Mouse (Mus musculus) colon, adult 2 months (tissue): Measurements from ENCODE around the gene Camkv. TPM values are rescaled to one million over a fixed set of nuclear protein-coding genes. Genes with fewer than 3 reads are reported as not detected.

Source experiments
- polyA plus RNA-seq: library from polyadenylated mRNA; depleted of rRNA; stranded (reverse); fragments of >200 nt; gene quantifications from 2 replicates; pipeline ENCODE4 v1.2.3, GENCODE M21; 2012; rRNA removed

Gene Camkv
- 0.03 TPM in 1 of 2 replicates, not detected in the other for polyA plus RNA-seq

DNA sequence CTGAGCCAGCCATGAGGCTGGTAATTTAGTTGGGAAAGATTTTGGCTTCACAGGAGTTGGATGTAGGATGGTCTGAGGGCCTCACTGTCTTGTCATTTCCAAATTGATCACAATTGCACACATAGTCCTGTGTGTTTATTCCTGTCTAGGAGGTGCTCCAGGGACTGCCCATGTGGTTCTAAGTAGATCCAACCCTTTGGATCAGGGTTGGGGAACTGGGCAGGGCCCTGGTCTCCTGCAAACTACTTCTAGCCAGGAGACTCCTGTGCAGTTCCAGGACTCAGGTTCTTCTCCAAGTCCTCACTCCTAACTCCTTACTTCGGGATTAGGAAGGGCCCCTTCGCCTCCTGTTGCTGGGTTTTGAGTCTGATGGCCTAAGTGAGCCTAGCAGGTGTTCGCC is at the start of gene Camkv:
TSS of gene Camkv (plus strand) at position 301 of the 400 bp plus-strand sequence.

DNA sequence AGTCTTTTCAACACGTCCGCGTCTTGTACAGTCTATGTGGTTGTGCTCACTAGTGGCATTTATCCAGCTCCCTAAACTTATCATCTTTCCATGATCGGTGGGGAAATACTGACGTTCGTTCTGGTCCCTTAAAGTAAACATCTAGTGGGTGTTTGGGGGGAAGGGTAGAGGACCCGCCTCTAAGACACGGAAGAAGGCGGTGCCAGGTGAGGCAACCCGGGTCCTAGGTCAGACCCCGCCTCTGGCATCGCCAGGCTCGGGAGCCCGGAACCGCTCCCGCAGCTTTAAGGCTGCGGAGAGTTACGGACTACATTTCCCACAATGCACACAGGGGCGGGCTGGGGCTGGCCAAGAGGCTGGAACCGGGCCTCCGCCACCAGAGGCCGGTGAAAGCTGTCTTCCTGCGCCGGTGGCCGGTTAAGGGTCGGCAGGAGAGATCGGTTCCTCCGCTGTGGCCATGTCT is 47.6 kb upstream of the Camkv start, which contains the start of gene Mon1a:
TSS of gene Mon1a (plus strand) at position 348 of the 463 bp plus-strand sequence.

DNA sequence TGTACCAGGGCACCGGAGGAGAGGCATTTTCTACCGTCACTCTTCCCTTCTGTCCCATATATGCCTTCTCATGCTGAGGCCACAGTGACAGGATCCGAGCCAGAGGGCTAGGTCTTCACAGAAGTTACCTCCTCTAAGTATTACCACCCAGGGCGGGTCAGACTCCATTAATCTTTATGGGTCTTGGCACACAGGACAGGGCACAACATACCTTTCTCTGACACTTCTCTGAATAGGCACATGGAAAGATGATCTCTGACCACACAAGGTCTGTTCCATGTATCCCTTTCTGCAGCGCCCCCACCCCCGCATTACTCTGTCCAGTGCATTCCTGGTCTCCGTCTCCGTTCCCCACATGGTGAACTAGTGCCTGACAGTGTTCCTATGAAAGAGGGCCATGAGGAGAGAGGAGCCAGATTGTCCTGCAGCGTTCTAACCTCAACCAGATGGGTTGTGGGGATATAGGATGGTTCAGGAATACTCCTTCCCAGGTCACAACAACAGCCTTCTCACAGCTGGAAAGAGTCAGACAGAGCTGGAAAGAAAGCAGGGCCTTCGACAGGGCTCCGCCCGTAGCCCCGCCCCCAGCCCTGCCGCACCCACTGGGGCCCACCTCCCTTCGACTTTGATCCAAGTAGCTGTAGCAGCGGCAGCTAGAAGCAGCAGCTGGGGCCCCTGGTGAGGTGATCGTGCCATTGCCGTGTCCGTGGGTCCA is 29.1 kb upstream of the Camkv start, which contains the start of gene Mst1r:
TSS of gene Mst1r (plus strand) at position 622 of the 715 bp plus-strand sequence.

DNA sequence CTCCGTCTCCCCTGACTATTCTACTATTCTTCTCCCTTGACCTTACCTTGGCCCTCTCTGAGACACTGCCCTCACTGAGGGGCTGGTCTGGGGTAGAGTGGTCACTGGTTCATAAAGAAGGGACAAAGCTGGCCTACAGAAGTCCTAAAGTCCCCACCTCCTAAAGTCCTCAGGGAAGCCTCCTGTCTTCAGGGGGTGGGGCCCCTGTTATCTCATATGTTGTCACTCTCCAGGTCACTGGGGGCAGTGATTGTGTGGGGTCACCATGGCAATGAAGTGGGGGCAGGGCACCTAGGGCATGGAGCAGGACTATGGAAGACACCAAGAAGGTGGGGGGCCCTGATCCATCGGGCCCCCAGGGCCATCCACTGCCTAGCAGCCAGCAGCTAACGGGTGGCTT is 7.3 kb upstream of the Camkv start, which contains the start of gene Actl11:
TSS of gene Actl11 (plus strand) at position 301 of the 400 bp plus-strand sequence.

DNA sequence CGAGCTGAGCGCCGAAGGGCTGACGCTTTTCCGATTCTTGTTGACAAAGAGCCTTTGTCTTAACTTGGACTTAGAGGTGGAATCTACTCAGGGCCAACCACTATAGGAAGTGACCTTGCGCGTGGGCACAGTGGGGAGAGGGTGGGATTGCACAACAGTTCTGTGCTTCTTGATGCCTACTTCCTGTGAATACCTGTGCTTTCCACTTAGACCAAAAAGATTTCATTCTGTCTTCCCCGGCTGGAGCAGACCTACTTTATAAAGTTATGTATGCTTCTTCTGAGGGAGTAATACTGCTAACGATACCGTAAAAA is 14.4 kb downstream of the Camkv start, which contains the start of gene Traip:
TSS of gene Traip (plus strand) at position 215 of the 314 bp plus-strand sequence.

DNA sequence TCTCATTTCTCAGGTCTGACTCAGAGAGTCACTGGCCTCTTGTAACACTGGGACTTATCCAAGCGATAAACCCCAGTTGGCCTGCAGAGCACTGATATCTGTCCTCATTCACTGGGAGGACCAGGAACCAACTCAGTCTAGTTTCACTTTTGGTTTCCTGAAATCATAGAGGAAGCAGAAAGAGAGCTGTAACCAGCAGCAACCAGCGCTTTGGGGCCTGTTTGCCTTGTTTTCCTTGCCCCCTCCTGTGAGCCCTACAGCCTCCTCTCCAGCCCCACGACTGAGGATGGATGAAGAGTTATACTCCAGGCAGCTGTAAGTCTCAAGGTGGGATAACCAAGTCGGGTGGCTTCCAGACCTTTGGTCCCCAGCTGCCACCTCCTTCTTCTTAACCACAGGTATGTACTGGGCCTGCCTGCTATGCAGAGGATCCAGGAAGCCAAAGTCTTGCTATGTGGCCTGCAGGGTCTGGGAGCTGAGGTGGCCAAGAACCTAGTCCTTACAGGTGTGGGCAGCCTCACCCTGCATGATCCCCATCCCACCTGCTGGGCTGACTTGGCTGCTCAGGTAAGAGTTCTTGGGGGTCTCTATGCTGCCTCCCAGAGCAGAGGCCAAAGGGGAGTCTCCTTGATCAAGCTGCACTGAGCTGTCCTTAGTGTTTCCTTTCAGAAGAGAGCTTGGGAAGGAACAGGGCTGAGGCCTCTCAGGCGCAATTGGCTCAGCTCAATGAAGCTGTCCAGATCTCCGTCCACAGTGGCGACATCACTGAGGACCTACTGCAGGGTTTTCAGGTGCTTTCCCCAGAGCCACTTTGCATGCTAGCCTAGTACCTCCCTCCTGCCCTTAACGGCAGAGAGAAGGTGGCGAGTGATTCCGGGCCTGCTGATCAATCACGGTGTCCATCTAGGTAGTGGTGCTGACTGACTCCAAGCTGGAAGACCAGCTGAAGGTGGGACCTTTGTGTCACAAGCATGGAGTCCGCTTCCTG is 40.2 kb downstream of the Camkv start, which contains the start of gene Uba7:
TSS of gene Uba7 (plus strand) at position 107 of the 988 bp plus-strand sequence.

DNA sequence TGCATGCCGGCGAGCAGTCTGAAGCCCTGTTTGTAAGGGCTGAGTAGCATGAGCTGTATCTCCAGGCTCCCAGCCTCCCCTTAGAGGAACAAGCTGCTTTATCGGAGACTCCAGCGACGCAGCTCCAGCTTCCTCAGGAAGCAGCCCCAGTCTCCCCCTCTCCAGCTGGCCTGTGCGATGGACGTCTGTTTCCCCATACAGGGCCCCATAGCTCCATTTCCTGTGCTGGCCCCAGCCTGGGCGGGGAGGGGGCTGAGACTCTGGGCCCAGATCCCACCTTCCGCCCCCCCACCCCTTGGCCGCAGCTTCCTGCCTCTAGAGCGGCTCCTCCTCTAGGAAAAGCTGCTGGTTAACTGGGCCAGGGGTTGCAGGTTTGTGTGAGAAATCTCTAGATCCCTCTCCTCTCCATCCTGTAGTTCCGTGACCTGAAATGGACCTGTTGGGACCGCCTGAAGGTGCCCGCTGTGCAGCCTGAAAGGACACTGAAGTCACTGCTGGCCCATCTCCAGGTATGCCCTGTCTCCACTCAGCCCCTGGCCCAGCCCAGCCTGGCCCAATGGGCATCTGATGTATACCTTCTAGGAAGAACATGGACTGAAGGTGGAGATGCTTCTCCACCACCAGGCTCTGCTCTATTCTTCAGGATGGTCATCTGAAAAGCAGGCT is 47.3 kb downstream of the Camkv start, which contains the start of gene Gm20661:
TSS of gene Gm20661 (plus strand) at position 378 of the 666 bp plus-strand sequence.

DNA sequence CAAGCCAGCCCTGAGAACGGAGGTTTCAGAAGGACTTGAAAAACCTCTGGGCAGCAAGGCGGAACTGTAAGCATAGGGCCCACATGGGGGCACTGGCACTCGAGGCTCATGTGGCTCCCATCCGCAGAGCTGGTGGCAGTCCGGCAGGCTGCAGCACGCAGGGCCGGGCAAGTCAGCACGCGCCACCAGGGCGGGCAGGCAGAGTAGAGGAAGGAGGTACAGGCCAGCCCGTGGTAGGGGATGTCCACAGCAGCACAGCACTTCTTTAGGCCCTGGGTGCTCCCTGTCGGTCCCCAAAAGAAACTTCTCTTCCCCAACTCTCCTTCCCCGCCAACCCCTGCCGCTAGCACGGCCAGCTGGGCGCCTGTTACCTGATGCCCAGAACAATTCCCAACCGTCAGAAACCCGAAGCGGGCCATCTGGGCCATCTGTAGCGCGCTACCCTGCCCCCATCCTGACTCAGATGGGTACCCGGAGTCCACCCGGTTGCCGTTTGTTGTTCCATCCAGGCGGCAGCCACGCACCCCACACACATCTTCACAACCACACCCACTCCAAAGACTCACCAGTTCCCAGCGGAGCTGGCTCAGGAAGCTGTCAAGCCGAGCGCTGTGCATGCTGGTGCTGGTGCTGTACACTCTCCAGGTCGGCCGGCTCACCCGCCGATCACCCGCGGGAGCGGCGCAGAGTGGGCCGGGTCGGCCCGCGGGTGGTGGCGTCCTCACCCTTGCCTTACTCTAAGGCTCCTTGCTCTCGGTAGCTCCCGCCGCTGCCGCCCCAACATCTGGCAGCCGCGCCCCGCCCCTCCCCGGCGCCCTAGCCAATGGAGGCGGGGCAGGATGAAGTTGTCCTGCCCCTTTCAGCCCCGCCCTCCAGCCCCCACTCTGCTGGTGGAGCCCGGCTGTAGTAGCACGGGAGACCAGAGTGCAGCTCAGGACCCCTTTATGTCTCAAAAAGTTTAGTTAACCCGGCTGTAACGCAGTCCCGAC is 50.0 kb downstream of the Camkv start, which contains the start of gene Inka1:
TSS of gene Inka1 (minus strand) at position 749 of the 989 bp plus-strand sequence.

DNA sequence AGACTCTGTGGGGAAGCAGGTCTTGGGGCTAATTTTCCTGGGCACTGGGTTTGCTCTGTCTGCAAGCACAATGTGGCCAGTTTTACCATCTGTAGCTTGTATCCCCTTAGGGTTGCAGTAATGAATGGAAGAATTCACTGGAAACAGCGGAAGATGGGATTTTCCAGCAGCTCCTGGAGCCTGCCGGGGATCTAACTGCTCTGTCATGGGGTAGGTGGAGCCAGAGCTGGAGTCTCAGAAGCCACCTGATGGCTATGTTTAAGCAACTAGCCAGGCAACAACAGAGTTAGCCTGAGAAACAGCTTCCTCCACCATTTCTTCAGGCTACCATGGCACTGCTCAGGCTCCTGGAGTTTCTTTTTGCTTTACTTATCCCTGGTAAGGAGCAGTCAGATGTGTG is 56.7 kb downstream of the Camkv start, which contains the start of gene Cdhr4:
TSS of gene Cdhr4 (plus strand) at position 301 of the 400 bp plus-strand sequence.

DNA sequence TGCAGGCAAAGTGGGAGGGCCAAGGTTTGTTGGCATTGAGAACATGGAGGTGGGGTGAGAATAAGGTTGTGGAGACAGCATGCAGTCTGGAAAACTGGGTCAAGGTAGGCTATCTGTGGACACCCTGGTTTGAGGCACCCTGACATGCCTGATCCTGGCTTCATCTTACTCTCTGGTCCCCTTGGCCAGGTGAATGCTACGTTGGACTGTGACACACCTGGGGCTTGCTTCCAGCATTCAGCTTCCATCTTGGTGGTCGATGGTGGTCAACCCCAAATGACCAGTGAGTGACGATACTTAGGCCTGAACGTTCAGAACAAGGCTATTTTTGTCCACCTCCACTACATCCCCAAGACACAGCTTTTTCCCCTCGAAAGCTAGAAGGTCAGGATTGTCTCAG is 60.6 kb downstream of the Camkv start, which contains the start of gene Gm20662:
TSS of gene Gm20662 (plus strand) at position 301 of the 400 bp plus-strand sequence.

Other genes starting within 250 kb of the Camkv start
- 76.2 and 89.6 TPM in 2 replicates for gene Sema3f, start 225.2 kb upstream of the Camkv start, polyA plus RNA-seq
- 40.9 and 42.4 TPM in 2 replicates for gene Rbm5, start 164.7 kb upstream of the Camkv start, polyA plus RNA-seq
- 9.4 and 10.8 TPM in 2 replicates for gene Rbm6, start 62.4 kb upstream of the Camkv start, polyA plus RNA-seq
- 81.4 and 99.9 TPM in 2 replicates for gene Mon1a, start 47.5 kb upstream of the Camkv start, polyA plus RNA-seq
- gene Mst1r, start 28.8 kb upstream of the Camkv start, polyA plus RNA-seq = 114 and 117 TPM in 2 replicates
- gene Actl11, start 7.2 kb upstream of the Camkv start, polyA plus RNA-seq = 0.02 TPM in 1 of 2 replicates, not detected in the other
- gene Traip, start 14.5 kb downstream of the Camkv start, polyA plus RNA-seq = 1.1 and 3.8 TPM in 2 replicates
- gene Uba7, start 39.8 kb downstream of the Camkv start, polyA plus RNA-seq = 53.4 and 66.2 TPM in 2 replicates
- gene Gm20661, start 47.4 kb downstream of the Camkv start, polyA plus RNA-seq = 0.10 TPM in 1 of 2 replicates, not detected in the other
- gene Inka1, start 50.2 kb downstream of the Camkv start, polyA plus RNA-seq = 4.4 and 6.8 TPM in 2 replicates
- gene Cdhr4, start 56.8 kb downstream of the Camkv start, polyA plus RNA-seq = 0.35 and 1.2 TPM in 2 replicates
- 0.93 and 1.1 TPM in 2 replicates for gene Gm20662, start 60.7 kb downstream of the Camkv start, polyA plus RNA-seq
- gene Ip6k1, start 66.8 kb downstream of the Camkv start, polyA plus RNA-seq = 112 and 139 TPM in 2 replicates
- 37.4 and 38.5 TPM in 2 replicates for gene Gmppb, start 113.6 kb downstream of the Camkv start, polyA plus RNA-seq
- 13.0 and 13.5 TPM in 2 replicates for gene Amigo3, start 117.5 kb downstream of the Camkv start, polyA plus RNA-seq
- gene Mst1, start 144.8 kb downstream of the Camkv start, polyA plus RNA-seq = 0.31 and 0.59 TPM in 2 replicates
- 79.7 and 82.5 TPM in 2 replicates for gene Rnf123, start 147.7 kb downstream of the Camkv start, polyA plus RNA-seq
- 125 and 159 TPM in 2 replicates for gene Apeh, start 158.9 kb downstream of the Camkv start, polyA plus RNA-seq